Mouse (Mus musculus) activated CD4-positive, CD25-positive, alpha-beta regulatory T cell, adult 4 months (primary cell): Measurements from ENCODE around the gene Rcsd1. TPM values are rescaled to one million over a fixed set of nuclear protein-coding genes. Genes with fewer than 3 reads are reported as not detected.
A peak's percentile ranks its signal among the peaks of the same experiment; 100 is the strongest.

Experiments used
- ATAC-seq: one replicate; pipeline ENCODE4 v1.8.0; 2017
- polyA plus RNA-seq, 2 experiments: library from polyadenylated mRNA; unstranded; fragments of 100-300 nt; shearing (Covaris generic); gene quantifications; one replicate each; pipeline ENCODE4 v1.2.1; 2017

Rcsd1 gene
- polyA plus RNA-seq, 2 experiments from 2014 or later: 110 to 112 TPM

- ATAC-seq: no peak
These were observed 48.4 kb downstream of the Rcsd1 start for GRCm38 (mm10) chr1:165661191-165661590.

- ATAC-seq: peak; percentile 61
These were observed 48.8 kb downstream of the Rcsd1 start for GRCm38 (mm10) chr1:165660774-165661173.

GRCm38 (mm10) chr1:165658602-165659001, 51.0 kb downstream of the Rcsd1 start:
- no peak for ATAC-seq

- no peak for ATAC-seq
These were observed 54.1 kb downstream of the Rcsd1 start for GRCm38 (mm10) chr1:165655482-165655881.

- ATAC-seq: peak; percentile 30
These were observed 54.5 kb downstream of the Rcsd1 start for GRCm38 (mm10) chr1:165655022-165655421.

- ATAC-seq: no peak
These were observed 56.3 kb downstream of the Rcsd1 start for GRCm38 (mm10) chr1:165653126-165653885.

GRCm38 (mm10) chr1:165652507-165652906, 57.0 kb downstream of the Rcsd1 start:
- no peak for ATAC-seq

- ATAC-seq: no peak
These were observed 58.4 kb downstream of the Rcsd1 start for GRCm38 (mm10) chr1:165651158-165651557.

GRCm38 (mm10) chr1:165645102-165645501, 64.5 kb downstream of the Rcsd1 start:
- ATAC-seq: no peak

- ATAC-seq: no peak
These were observed 65.8 kb downstream of the Rcsd1 start for GRCm38 (mm10) chr1:165643735-165644134.

GRCm38 (mm10) chr1:165642780-165643311, 66.7 kb downstream of the Rcsd1 start:
- no peak for ATAC-seq

GRCm38 (mm10) chr1:165641786-165642771, 67.5 kb downstream of the Rcsd1 start:
- ATAC-seq: peak; percentile 75

GRCm38 (mm10) chr1:165641271-165641771, 68.2 kb downstream of the Rcsd1 start:
- ATAC-seq: peak; percentile 64

- ATAC-seq: no peak
These were observed 73.3 kb downstream of the Rcsd1 start for GRCm38 (mm10) chr1:165636289-165636688.

GRCm38 (mm10) chr1:165635055-165635897, 74.3 kb downstream of the Rcsd1 start:
- ATAC-seq: no peak

- peak; percentile 100 for ATAC-seq
These were observed 75.2 kb downstream of the Rcsd1 start, which contains the start of gene Mpzl1 for GRCm38 (mm10) chr1:165634151-165634884. Gene Mpzl1 (minus strand): TSS chr1:165634538.

- ATAC-seq: no peak
These were observed 76.2 kb downstream of the Rcsd1 start for GRCm38 (mm10) chr1:165633345-165633744.

- no peak for ATAC-seq
These were observed 78.4 kb downstream of the Rcsd1 start for GRCm38 (mm10) chr1:165631136-165631535.

GRCm38 (mm10) chr1:165629975-165630374, 79.6 kb downstream of the Rcsd1 start:
- no peak for ATAC-seq

GRCm38 (mm10) chr1:165628603-165629002, 81.0 kb downstream of the Rcsd1 start:
- no peak for ATAC-seq

GRCm38 (mm10) chr1:165625896-165626295, 83.7 kb downstream of the Rcsd1 start:
- ATAC-seq: no peak
